Mouse (Mus musculus): Measurements from ENCODE around the gene Dach1.

Gene Dach1

DNA sequence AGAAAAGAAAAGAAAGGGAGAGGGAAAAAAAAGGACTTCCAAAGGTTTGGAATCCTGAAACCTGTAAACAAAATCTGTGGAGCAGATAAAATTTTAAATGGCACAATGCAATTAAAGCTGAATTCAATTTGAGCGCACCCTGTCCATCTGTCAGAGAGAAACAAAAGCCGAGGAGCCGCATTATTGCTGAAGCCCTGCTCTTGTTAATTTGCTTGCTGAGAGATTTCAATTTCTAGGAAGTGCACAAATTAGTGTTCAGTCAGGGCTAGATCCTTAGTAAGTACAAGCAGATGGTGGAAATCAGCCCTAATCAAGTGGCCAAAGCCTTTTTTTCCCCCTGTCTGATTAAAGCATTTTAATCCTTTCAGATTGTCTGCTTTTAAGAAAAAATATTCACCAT is 60.8 kb downstream of the Dach1 start:
- DNase-seq (ENCODE audit: low spot score) = no peak

DNA sequence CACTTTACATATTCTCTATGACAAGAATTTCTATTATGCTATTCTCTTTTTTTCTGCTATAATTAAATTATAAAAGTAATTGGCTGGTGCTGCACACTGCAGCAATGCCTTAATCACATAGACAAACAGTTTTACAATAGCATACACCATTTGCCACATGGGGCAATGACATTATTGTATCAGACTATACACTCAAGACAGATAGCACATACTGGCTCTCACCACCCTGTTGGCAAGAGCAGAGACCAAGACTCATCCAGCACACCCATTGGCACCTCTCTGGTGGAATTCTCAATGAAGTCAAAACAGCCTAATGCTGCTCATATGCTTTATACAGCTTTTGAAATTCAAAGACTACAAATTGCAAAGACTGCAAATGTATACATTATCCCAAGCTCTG is 63.4 kb downstream of the Dach1 start:
- no peak for DNase-seq (ENCODE audit: low spot score)

DNA sequence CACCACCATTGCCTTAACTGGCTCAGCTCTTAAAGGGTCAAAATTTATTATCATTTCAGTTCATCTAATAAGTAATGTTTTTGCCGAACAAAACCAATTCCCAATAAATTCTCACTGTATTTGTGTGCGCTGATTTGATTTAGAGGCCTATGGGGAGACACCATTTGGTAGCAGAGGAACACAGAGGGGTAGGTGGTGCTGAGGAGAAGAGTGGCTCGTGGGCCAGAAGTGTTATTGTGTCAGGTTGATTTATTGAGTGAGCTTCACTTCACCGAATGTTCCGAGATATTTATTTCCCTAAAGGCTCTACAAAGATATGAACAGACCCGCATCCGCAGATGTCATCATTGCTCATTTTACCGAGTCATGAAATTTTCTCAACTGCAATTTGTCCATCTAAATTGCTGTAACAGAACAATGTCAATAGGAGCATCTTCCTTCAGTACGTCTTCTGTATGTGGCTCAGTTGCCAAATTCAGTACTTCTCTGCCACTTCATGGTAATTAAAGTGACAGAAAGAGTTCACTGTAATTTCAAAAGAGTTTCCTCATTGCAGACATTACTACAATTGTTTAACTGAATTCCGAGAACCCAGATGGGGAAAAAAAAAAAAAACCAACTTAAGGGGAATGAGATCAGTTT is 65.1 kb downstream of the Dach1 start:
- no peak for DNase-seq (ENCODE audit: low spot score)

DNA sequence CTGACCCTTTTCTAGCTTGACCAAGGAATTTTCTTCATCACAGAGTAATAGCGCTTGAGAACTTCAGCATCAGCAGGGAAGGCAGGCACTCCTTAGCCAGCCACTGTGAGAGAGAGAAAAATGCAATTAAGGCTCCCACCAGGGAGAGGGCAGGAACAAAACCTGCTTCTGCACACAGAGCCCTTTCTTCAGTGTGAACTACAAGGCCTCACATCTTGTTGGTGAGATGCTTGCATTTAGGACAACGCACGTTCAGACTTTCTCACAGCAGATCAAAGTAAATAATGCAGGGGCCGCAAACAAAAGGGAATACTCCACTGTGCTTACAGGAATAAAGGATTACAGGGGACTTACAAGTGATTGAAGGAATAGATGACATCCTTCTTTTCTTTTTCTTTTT is 74.3 kb downstream of the Dach1 start:
- DNase-seq (ENCODE audit: low spot score) = no peak

DNA sequence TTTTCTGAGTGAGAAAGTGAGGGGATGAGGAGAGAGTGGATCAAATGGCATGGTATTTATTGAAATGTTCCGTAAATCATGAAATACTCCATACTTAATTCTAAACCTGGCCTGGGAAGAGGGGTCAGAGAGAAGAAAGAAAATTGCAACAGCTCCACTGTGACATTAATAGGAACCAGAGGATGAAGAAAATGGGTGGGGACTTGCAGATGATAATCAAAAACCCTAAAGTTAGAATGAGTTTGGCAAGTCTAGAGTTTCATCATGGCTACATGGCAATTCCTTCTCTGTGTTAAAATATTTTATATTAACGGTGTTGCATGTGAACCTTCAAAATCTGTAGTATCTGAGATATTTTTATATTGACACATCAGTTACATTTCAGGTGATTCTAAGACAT is 80.3 kb downstream of the Dach1 start:
- no peak for DNase-seq (ENCODE audit: low spot score)

DNA sequence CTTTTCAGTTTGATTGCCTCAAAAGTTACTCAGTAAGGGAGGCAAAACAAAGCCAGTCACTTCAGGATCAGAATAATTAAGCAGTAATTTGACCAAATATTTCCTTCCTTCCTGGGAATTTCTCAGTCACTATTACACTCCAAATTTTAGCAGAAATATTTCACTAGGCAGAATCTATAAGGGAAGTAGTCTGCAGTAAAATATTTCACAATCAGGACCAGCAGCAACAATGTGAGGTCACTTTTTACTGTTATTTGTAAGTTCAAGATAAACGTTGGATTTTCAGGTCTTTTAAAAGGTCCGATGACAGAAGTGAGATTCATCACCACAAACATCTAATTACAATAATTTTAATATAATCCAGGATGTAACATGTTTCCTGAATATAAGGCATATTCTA is 82.2 kb downstream of the Dach1 start:
- no peak for DNase-seq (ENCODE audit: low spot score)

DNA sequence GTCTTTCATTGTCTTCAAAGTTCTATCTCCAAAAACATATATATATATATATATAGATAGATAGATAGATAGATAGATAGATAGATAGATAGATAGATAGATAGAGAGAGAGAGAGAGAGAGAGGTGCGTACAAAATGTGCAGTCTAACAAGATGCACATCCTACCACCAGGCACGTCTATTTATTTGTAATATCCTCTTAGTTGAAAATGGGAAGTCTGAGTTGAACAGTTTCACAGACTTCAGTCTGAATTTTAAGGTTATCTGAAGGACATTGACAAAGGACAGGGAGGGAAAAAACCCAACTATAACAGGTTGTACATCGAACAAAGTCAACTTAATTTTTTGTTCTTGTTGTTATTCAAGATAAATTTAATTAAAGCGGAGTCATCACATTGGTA is 82.8 kb downstream of the Dach1 start:
- DNase-seq (ENCODE audit: low spot score) = no peak

DNA sequence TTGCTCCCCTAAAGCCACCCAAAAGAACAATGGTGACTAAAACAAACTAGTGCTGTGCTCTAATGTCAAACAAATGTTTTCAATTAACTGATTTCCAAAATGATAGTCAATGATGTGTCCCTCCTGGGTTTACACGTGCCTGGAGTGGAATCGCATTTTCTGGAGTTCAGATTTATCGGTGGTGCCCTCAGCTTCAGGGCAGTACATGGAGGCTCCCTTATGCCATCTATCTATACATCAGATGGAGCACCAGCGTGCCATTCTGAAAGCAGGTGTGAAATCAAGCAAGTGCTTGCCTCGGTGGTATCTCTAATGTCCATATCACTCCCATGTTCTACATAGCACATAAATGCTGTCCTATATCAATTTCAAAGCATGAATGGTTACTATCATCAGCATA is 84.4 kb downstream of the Dach1 start:
- no peak for DNase-seq (ENCODE audit: low spot score)

DNA sequence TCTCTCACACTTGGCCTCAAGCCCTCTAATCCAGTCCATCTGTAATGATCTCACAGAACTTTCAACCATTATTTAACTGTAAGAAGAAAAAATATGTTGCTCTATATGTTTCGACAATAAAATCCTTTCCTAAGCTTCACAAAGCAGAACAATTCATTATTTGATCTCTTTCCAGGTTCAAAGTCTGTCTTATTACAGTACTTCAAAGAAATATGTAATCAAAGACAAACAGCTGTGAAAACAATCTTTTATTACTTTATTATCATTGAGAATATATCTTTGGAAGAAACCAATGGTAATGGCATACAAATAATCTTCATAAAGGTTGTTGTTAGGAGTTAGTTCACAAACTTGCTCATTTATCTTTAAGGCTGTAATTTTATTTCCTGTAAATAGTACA is 84.8 kb downstream of the Dach1 start:
- DNase-seq (ENCODE audit: low spot score) = no peak

DNA sequence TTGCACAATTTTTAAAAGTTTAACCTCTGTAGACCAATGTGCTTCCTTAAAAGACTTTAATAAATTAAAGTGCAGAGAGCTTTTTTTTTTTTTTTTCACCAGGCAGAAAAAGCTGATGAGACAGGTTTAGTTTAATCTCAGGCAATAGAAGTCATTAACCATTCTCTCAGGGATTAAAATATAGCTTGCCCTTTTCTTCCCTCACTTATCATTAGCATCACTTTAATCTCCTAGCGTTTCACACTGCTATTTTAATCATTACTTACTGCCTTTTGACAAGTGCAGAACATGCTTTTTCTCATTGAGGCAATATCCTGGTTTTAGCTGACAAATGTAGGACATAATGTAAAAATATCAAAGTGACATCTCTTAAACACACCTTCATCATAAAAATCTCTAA is 86.1 kb downstream of the Dach1 start:
- no peak for DNase-seq (ENCODE audit: low spot score)

DNA sequence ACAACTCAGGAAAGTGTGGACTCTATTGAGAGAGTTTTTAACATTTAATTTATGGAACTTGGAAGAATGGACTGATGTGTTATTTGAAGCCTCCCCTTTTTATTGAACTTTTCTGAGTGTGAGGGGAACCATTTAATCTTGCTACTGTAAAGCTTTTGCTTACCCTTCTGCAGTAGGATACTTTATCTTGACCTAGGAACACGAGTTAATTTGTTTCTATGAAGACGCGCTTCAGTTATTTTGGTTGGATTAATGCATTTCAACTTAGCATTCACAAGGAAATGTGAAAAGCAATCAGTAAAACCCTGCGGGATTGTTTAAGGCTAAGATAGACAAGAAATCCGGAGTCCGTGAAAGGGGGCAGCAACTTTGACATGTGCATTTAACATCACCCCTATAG is 89.6 kb downstream of the Dach1 start:
- DNase-seq (ENCODE audit: low spot score) = no peak

DNA sequence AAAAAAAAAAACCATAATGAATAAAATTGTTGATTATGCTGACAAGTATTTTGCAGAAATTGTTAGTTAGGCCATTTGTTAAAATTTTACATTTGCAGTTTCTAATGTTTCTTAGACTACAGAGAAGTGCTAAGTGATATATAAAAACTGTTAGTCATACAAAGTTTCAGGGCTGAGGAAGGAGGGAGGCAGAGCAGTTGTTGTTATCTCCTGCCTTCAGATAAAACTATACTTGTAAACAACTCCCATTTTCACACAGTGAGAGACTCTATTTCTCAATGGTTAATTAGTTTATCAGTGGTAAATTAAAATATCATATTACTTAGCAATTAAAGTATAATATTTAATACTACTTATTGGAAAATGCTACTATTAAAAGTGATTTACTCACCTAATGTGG is 91.6 kb downstream of the Dach1 start:
- DNase-seq (ENCODE audit: low spot score) = no peak

DNA sequence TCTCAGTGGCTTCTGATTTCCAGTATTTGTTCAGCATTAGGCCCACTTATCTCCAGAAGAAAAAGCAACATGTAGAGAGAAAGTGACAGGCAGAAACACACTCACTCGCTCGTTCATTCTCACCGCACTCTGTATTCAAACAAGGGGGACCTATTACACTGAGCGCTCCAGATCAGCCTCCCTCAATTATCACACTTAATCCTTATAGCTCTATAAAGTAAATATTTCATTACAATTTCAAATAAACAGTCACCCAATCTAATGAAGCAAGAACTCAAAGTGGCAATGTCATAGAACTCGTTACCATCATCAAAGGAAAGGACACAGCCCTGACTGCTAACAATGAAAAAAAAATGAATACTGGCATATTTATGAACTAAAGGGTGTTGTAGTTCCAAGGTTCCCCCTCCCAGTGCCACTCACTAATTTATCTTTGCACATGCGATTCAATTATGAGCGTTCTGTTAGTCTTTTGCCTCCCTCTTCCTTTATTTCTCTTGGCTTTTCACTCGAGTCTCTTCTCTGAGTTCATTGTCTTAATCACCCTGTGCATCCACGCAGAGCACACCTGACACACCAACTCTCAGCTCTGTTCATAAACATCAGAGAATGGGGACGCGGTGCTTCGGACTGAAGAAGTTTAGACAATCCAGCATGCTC is 96.0 kb downstream of the Dach1 start:
- no peak for DNase-seq (ENCODE audit: low spot score)

DNA sequence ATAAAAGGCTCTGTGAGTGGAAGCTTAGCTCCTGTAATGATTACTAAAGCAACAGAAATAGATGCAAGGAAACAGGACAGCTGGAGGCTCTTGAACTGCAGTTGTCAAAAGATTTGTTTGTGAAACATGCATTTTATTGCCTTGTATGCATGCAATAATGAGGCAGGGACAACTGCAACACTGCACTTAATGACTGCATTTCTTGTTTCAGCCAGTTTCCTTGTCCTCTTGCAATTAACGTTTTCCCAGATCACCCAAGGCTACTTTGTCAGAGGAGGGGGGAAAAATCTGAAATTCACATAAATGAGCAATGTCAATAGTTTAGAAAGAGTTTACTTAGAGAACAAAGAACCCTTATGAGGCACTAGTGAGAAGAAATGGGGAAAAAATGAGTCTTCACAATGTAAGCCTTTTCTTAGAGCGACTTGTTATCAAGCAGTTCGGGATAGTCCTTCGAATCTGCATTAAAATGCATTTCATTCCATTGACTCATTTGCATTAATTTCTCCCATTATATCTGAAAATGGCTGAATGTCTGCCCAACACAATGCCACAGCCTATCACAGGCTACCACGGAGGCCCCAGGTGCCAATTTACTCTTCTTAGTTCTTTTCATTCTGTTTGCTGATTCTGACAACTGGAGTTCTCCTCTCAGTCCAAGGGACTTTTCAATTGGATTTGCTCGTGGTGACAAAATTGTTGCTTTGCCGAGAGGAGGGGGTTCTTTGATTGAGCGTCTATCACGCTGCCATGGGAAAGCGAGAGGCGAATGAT is 96.7 kb downstream of the Dach1 start:
- DNase-seq (ENCODE audit: low spot score) = no peak

DNA sequence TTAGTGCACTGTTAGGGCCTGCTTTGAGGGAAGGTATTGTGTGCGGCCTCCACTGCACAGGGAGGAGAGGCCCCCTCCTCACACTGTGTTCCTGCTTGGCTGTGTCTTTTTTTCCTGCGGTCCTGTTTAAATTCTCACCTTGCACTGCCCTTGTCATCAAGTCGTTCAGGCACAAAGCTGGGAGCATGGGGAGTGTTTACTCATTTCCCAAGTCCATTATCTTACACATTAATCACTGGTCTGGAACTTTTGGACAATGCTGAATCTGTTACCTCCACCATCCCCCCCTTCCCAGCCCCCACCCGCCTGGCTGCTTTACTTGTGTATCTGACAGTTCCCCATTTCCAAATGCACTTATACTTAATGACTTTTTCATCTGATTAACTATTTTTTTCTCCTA is 97.7 kb downstream of the Dach1 start:
- DNase-seq (ENCODE audit: low spot score) = no peak

DNA sequence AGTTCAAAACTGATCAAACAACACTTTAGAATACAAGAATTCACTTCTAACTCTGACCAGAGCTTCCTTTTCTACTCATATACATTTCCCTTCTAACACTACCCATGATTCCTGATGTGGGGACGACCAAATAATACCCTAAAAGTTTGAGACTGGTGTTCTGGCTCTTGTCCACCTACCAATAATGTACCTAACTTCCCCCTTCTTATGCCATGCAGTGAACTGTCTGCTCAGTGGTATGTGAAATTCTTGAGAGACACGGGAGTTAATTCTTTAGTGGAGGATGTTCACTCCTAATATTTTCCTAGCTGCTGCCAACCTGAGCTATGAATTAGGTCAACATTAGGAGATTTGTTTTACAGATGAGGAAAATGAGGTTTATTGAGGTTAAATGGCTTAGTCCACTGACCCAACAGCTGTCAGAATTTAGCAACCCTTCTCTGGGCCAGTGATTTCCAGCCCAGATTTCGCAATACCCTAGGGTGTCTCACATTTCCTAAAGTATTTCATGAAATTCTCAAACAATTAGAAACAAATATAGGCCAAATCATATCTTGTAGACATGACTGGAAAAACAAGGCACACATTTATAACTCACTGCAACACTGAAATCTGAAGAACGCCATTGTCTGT is 102.2 kb downstream of the Dach1 start:
- DNase-seq (ENCODE audit: low spot score) = no peak

DNA sequence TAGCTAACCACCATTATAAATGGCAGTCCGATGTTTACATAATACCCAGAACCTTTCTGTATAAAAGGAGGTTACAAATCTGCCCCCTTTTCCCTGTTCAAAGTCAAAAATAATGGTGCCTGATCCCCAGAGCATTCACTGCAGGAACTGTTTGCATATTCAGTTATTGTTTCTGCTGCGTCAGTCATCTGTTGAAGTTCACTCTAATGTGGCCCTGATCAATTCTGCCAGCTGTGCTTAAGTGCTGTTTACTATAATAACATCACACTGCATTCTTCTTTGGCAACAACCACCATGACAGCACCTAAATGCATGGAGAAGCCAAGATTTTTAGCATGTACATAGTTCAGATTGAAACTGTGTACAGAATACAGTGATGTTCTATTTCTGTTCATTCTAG is 105.4 kb downstream of the Dach1 start:
- no peak for DNase-seq (ENCODE audit: low spot score)

DNA sequence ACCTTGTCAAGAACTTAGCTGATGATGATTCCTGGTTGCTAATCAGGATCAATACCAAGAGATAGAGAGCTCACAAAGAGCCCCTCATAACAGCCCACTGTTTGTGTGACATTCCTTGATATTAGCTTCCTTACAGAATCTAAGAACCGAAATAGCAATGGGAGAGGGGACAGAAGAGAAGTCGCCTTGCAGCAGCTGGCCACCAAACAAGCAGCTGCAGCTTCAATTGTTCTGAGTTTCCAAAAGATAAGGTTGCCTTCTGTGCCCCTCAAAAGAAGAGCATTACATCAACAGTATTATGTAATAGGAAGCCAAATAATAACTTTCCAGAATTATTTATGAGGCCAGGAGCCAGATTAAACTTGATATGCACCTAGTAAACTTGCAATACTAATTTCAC is 120.2 kb downstream of the Dach1 start:
- no peak for DNase-seq (ENCODE audit: low spot score)

DNA sequence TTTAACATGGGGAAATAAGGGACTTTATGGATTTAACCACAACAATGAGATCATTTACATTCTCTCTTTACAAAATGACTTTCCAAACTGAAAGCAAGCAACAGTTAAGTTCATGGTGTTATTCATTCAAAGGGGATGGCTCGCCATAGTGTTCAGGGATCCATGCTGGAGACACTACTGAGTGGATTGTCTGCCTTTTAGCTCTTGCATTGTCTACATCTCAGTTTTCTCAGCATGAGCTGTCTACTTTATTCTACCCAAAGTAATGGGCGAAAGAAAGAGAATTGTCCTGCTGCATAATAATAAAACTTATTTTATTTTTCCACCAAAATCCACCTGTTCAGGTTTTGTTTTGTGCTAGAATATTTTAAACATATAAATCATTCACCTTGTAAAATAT is 121.2 kb downstream of the Dach1 start:
- no peak for DNase-seq (ENCODE audit: low spot score)

DNA sequence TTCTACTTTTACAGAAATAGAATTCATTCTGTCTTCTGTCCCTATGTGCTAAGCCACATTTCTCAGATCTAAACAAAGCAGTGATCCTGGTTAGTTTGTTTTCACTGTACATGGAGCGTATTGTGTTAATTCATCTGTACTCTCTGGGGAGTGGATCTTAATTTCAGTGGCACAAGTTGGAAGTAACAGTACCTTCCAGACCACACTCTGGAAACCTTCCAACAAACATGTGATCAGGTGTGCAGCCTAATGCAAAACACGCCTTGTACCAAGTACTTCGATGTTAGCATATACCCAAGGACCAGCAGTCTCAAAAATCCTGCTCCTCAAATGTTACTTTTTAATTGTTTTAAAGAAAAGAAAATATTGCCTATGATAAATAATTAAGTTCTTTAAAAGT is 121.9 kb downstream of the Dach1 start:
- DNase-seq (ENCODE audit: low spot score) = no peak

DNA sequence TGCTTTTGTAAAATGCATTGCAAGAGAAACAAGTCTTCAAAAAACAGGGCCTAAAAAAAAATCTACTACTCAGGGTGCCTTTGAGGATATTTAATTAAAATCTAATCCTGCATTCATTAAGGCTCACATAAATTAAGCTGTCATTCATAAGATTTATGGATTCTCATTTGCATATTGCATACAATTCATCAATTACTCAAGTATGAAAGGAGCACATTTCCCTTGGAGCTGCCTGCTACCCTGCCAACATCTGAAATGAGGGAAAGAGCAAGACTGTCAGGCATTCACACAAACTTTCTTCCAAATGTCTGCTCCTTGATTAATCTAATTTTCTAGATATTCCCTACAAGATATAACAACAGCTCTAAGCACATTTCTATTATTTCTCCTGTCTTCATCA is 122.6 kb downstream of the Dach1 start:
- no peak for DNase-seq (ENCODE audit: low spot score)

DNA sequence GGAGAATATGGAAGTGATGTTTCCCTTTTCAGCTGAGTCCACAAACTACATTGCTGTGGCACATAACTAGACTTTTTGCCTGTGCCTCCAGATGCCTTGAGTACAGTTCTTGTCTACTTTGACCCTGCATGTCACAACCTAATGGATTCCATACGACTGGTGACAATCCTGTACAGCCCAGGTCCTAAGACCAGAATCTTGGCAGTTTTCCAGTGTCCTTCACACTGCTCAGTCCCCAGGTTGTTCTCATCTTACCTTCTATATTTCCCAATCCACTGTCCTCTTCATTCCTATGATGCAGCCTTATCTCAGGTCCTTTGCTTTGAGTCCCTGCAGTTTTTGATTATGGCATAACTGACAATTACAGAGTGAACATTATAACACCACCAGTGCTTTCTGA is 131.0 kb downstream of the Dach1 start:
- DNase-seq (ENCODE audit: low spot score) = no peak

DNA sequence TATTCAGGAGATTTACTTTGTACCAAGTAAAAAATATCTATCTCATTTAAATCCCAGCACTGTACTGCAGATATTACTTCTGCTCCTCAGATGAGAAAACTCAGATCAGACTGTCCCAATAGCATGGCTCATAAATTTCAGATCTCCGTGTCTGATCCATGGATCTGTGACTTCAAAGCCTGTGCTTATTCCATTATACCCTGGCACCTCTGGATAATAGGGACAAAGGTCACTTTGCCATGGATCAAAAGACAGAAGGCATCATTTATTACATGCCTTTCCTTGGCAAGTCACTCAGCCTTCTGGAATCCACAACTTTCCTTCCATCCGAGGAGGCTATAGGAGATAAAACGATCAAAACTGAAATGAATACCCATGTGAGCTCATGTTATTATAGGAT is 132.4 kb downstream of the Dach1 start:
- DNase-seq (ENCODE audit: low spot score) = no peak
